8 mouse cellular contexts compared by ENCODE assay signal in genomic region chr16:94473086-94473822, GRCm38 (mm10). TPM values are rescaled to one million over a fixed set of nuclear protein-coding genes. Genes with fewer than 3 reads are reported as not detected.
DNase-seq lines count a peak whose midpoint lies in the region; ATAC-seq and TF ChIP-seq lines count a peak whose summit lies in the region.

No protein-coding gene starts in this region.

- H3K4me3 ChIP-seq in embryonic facial prominence, embryonic 11.5 days (ENCODE audit: low read depth, low read length) = no peak overlapping the region
- H3K4me3 ChIP-seq in embryonic facial prominence, embryonic 10.5 days = no peak overlapping the region
- no peak overlapping the region for H3K4me3 ChIP-seq in stomach, postnatal 0 days (ENCODE audit: low read depth, low read length)
- H3K4me3 ChIP-seq in kidney, embryonic 15.5 days (replicated peaks) = no peak overlapping the region

- TF ChIP-seq CTCF in stomach, postnatal 0 days (IDR thresholded peaks at IDR 0.05; ENCODE audit: low read depth) = no peak

- H3K9me3 ChIP-seq in embryonic facial prominence, embryonic 11.5 days (replicated peaks; ENCODE audit: control insufficient read depth, low read length) = no peaks in the 10 kb centered on the region
- no peaks in the 10 kb centered on the region for H3K9me3 ChIP-seq in embryonic facial prominence, embryonic 10.5 days
- no peaks in the 10 kb centered on the region for H3K9me3 ChIP-seq in stomach, postnatal 0 days (ENCODE audit: control insufficient read depth, low read length)
- no peaks in the 10 kb centered on the region for H3K9me3 ChIP-seq in kidney, embryonic 15.5 days (replicated peaks)

- no peaks in the 10 kb centered on the region; the same call in none of the 2 replicates for H3K36me3 ChIP-seq in embryonic facial prominence, embryonic 11.5 days (replicated peaks; ENCODE audit: control insufficient read depth, insufficient read depth, low read depth, low read length)
- peaks cover 58% of the 10 kb centered on the region for H3K36me3 ChIP-seq in embryonic facial prominence, embryonic 10.5 days (replicated peaks)
- H3K36me3 ChIP-seq in stomach, postnatal 0 days (ENCODE audit: control insufficient read depth, insufficient read depth, low read length) = peaks cover 1% of the 10 kb centered on the region; the same call in 1 of the 2 replicates
- H3K36me3 ChIP-seq in kidney, embryonic 15.5 days = peaks cover 44% of the 10 kb centered on the region

- no peak overlapping the region for H3K4me2 ChIP-seq in embryonic facial prominence, embryonic 11.5 days (ENCODE audit: low read depth, low read length)
- H3K4me2 ChIP-seq in stomach, postnatal 0 days (replicated peaks; ENCODE audit: low read depth) = no peak overlapping the region
- no peak overlapping the region for H3K4me2 ChIP-seq in kidney, embryonic 15.5 days

- no peak for DNase-seq in embryonic facial prominence, embryonic 11.5 days (ENCODE audit: low spot score)
- no peak for DNase-seq in embryonic facial prominence, embryonic 10.5 days (ENCODE audit: low spot score)
- peak; percentile 28 to 30 for DNase-seq in cerebellum, adult 18-20 months
- peak; percentile 42 to 53 for DNase-seq in frontal cortex, postnatal 36 days (ENCODE audit: low spot score in 2 of 2)
- DNase-seq in layer of hippocampus, adult 8-10 months (ENCODE audit: low spot score in 2 of 2) = peak; percentile 31 to 52
- no peak for DNase-seq in stomach, postnatal 0 days (ENCODE audit: low spot score)
- DNase-seq in kidney, adult 11 months = no peak

- no peaks in the 10 kb centered on the region for H3K27me3 ChIP-seq in embryonic facial prominence, embryonic 11.5 days (ENCODE audit: control insufficient read depth, insufficient read depth, low read length)
- H3K27me3 ChIP-seq in embryonic facial prominence, embryonic 10.5 days (replicated peaks; ENCODE audit: low read depth, poor library complexity, severe bottlenecking) = no peaks in the 10 kb centered on the region
- no peaks in the 10 kb centered on the region for H3K27me3 ChIP-seq in stomach, postnatal 0 days (ENCODE audit: control insufficient read depth, insufficient read depth, low read length)
- H3K27me3 ChIP-seq in kidney, embryonic 15.5 days = no peaks in the 10 kb centered on the region

- 86% methylated on average over 11 of the region's 11 CpGs for WGBS in embryonic facial prominence, embryonic 11.5 days
- 90% methylated on average over 11 of the region's 11 CpGs for WGBS in embryonic facial prominence, embryonic 10.5 days
- WGBS in stomach, postnatal 0 days = 80% methylated on average over 11 of the region's 11 CpGs
- WGBS in kidney, embryonic 15.5 days = 84% methylated on average over 11 of the region's 11 CpGs

- TF ChIP-seq EP300 in stomach, postnatal 0 days (optimal IDR thresholded peaks at IDR 0.05) = no peak

- no peak overlapping the region; the same call in 1 of the 2 replicates for H3K27ac ChIP-seq in embryonic facial prominence, embryonic 11.5 days (replicated peaks; ENCODE audit: low read depth, low read length)
- no peak overlapping the region for H3K27ac ChIP-seq in embryonic facial prominence, embryonic 10.5 days (replicated peaks)
- H3K27ac ChIP-seq in stomach, postnatal 0 days (replicated peaks) = peak overlapping the region; percentile 50; the same call in 1 of the 2 replicates
- no peak overlapping the region for H3K27ac ChIP-seq in kidney, embryonic 15.5 days

- H3K4me1 ChIP-seq in embryonic facial prominence, embryonic 11.5 days (ENCODE audit: control insufficient read depth, insufficient read depth, low read length) = no peaks in the 10 kb centered on the region
- H3K4me1 ChIP-seq in embryonic facial prominence, embryonic 10.5 days = no peaks in the 10 kb centered on the region
- H3K4me1 ChIP-seq in stomach, postnatal 0 days (replicated peaks; ENCODE audit: control insufficient read depth, insufficient read depth) = no peaks in the 10 kb centered on the region
- no peaks in the 10 kb centered on the region for H3K4me1 ChIP-seq in kidney, embryonic 15.5 days

- no peak overlapping the region for H3K9ac ChIP-seq in embryonic facial prominence, embryonic 11.5 days (replicated peaks; ENCODE audit: low read length)
- H3K9ac ChIP-seq in stomach, postnatal 0 days (ENCODE audit: low read length) = no peak overlapping the region; the same call in 1 of the 2 replicates
- no peak overlapping the region for H3K9ac ChIP-seq in kidney, embryonic 15.5 days

- 0 out of 2 replicates have a peak, but pooled peaks have one; percentile 35 for ATAC-seq in embryonic facial prominence, embryonic 11.5 days (replicated peaks; ENCODE audit: insufficient number of reproducible peaks, low FRiP score, low TSS enrichment, low read depth)
- ATAC-seq in stomach, postnatal 0 days (ENCODE audit: low FRiP score, low TSS enrichment) = no peak
- ATAC-seq in kidney, embryonic 15.5 days (replicated peaks; ENCODE audit: low FRiP score) = no peak

RNA-seq across cellular contexts. Expression of gene Vps26c, which starts 53.4 kb away (rescaled TPM):
- polyA plus RNA-seq in embryonic facial prominence, embryonic 11.5 days (2014; fragmentation: Nextera tagmentation; extraction: Ambion mirVana) = 52.3 and 61.2 TPM in 2 replicates
- 53.9 and 59.4 TPM in 2 replicates for polyA plus RNA-seq in embryonic facial prominence, embryonic 10.5 days (2016; fragmentation: Nextera tagmentation; extraction: Ambion mirVana)
- total RNA-seq in layer of hippocampus, adult 8-10 months (2022) = 10 to 100 TPM; 33.4 to 40.3 (median 38.7) TPM
- polyA plus RNA-seq in stomach, postnatal 0 days (2015; fragmentation: Nextera tagmentation; extraction: Ambion mirVana) = 28.5 and 34.8 TPM in 2 replicates
- 56.4 and 59.3 TPM in 2 replicates for polyA plus RNA-seq in kidney, embryonic 15.5 days (2015; fragmentation: Nextera tagmentation; extraction: Ambion mirVana)

Comparison
In these comparisons a context has a peak if more than half of its experiments do, and no peak if none do; other contexts are left out.
1. DNase-seq: peak in cerebellum, adult 18-20 months (2 of 2), frontal cortex, postnatal 36 days (2 of 2) and layer of hippocampus, adult 8-10 months (2 of 2); none in embryonic facial prominence, embryonic 11.5 days (single experiment), embryonic facial prominence, embryonic 10.5 days (single experiment), stomach, postnatal 0 days (single experiment) and kidney, adult 11 months (single experiment).